Mouse (Mus musculus): ENCODE measurements around the gene Lamb1. TPM values are rescaled to one million over a fixed set of nuclear protein-coding genes. Genes with fewer than 3 reads are reported as not detected.

Gene Lamb1
- polyA plus RNA-seq, 1 experiment from 2014 or later, result 174 TPM

DNA sequence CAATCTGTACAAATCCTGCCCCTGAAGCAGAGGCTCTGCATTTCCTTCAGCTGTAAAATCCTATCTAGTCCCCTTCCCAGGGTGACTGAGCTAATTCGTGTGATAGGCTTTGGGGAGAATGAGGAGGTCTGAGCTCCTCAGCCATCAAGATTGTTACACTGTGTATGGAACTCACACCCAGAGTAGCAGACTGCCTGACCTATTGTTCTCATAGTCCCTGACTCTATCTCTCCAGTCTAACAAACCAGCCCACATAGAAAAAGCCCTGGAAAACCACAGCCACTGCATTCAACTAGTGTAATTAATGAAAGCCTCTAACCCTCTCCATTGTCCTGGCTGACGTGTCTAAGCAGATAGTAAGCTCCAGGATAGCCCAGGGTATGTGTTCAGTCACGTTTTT, 18.4 kb upstream of the Lamb1 start:
- 59% methylated on average over 3 of the region's 3 CpGs for WGBS
- Histone ChIP-seq H3K27me3 (ENCODE audit: insufficient read depth, low read length) (no peaks in the 10 kb centered on the region), H3K27ac (ENCODE audit: low read length) (no peak overlapping the region; the same call in 1 of the 2 replicates), H3K36me3 (ENCODE audit: insufficient read depth, low read length) (no peaks in the 10 kb centered on the region), H3K4me1 (ENCODE audit: insufficient read depth, low read length) (peaks cover 28% of the 10 kb centered on the region), H3K4me2 (replicated peaks; ENCODE audit: low read depth, low read length) (no peak overlapping the region), H3K9me3 (ENCODE audit: low read length) (no peaks in the 10 kb centered on the region), H3K9ac (replicated peaks; ENCODE audit: low read length) (no peak overlapping the region), H3K4me3 (ENCODE audit: low read length) (no peak overlapping the region)
- ATAC-seq (ENCODE audit: low FRiP score, low TSS enrichment), result no peak

DNA sequence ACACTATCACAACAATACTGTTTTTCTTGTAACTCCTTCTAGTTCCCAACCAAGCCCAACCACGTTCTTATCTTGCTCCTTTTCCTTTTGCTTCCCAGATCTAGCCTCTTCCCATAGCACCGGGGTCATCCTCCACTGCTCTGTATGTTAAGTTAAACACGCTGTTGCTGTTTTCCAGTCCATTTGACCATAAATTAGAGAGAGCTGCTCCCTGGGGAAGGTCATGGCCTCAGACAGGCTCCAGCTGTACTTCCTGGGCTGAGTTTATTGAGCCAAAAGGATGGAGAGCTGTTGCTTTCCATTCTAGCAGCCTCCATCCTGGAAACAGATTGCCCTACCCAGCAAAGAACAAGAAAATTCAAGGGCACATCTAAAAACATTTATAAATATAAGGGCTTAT, 16.9 kb upstream of the Lamb1 start:
- Histone ChIP-seq H3K27me3 (ENCODE audit: insufficient read depth, low read length) (no peaks in the 10 kb centered on the region), H3K4me1 (ENCODE audit: insufficient read depth, low read length) (peaks cover 33% of the 10 kb centered on the region), H3K9ac (replicated peaks; ENCODE audit: low read length) (no peak overlapping the region), H3K9me3 (ENCODE audit: low read length) (no peaks in the 10 kb centered on the region), H3K4me2 (replicated peaks; ENCODE audit: low read depth, low read length) (no peak overlapping the region; the same call in 1 of the 2 replicates), H3K27ac (ENCODE audit: low read length) (peak overlapping the region; percentile 73), H3K4me3 (ENCODE audit: low read length) (no peak overlapping the region), H3K36me3 (ENCODE audit: insufficient read depth, low read length) (no peaks in the 10 kb centered on the region)
- 3% methylated on average over 3 of the region's 3 CpGs for whole genome bisulfite sequencing
- peak; percentile 89 for ATAC-seq (ENCODE audit: low FRiP score, low TSS enrichment)

DNA sequence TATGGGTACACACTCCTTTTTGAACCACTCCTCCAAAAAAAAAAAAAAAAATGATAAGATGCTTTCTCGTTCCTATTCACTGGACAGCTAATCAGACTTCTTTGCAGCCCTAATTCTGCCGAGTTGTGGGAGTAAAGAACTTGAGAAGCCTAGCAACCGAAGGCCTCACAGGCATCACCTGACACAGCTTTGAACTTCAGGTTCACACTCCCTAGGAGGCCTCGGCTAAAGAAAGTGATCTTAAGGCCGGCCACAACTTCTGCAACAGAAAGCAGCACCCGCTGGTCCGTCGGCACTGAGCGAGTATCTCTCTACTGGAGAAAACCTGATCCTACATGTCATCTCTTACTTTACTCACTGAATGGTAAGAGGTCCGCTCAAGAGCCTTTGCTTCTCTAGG, 16.4 kb upstream of the Lamb1 start:
- H3K4me3 ChIP-seq (ENCODE audit: low read length), result no peak overlapping the region
- no peaks in the 10 kb centered on the region for H3K27me3 ChIP-seq (ENCODE audit: insufficient read depth, low read length)
- peaks cover 33% of the 10 kb centered on the region for H3K4me1 ChIP-seq (ENCODE audit: insufficient read depth, low read length)
- peak overlapping the region; percentile 5; the same call in 1 of the 2 replicates for H3K4me2 ChIP-seq (replicated peaks; ENCODE audit: low read depth, low read length)
- H3K9me3 ChIP-seq (ENCODE audit: low read length), result no peaks in the 10 kb centered on the region
- 14% methylated on average over 10 of the region's 10 CpGs for WGBS
- H3K36me3 ChIP-seq (ENCODE audit: insufficient read depth, low read length), result no peaks in the 10 kb centered on the region
- peak; percentile 73 for ATAC-seq (ENCODE audit: low FRiP score, low TSS enrichment)
- H3K27ac ChIP-seq (ENCODE audit: low read length), result peak overlapping the region; percentile 73
- no peak overlapping the region for H3K9ac ChIP-seq (replicated peaks; ENCODE audit: low read length)

DNA sequence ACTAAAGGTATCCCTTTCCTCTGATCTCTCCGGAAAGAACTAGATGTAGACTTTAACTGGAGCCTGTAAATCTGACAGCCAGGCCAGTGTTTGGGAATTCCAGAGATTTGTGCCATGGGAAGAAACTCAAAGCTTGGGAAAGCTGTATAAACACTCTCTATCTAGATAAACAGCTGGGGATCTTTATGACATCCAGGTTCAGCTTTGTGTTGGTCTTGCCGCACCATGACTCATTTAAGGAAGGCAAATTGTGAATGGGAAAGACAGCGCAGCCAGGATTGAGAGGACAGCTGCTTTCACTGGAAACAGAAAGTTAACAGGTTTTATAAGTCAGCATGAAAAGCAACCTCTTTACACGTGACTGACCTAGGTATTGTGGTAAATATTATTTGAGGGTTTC, 12.8 kb upstream of the Lamb1 start:
- H3K4me1 ChIP-seq (ENCODE audit: insufficient read depth, low read length), result peaks cover 35% of the 10 kb centered on the region
- ATAC-seq (ENCODE audit: low FRiP score, low TSS enrichment), result no peak
- no peak overlapping the region for H3K9ac ChIP-seq (replicated peaks; ENCODE audit: low read length)
- WGBS, result 35% methylated on average over 4 of the region's 4 CpGs
- H3K27ac ChIP-seq (ENCODE audit: low read length), result no peak overlapping the region; the same call in 1 of the 2 replicates
- H3K36me3 ChIP-seq (ENCODE audit: insufficient read depth, low read length), result no peaks in the 10 kb centered on the region
- no peaks in the 10 kb centered on the region for H3K9me3 ChIP-seq (ENCODE audit: low read length)
- no peaks in the 10 kb centered on the region for H3K27me3 ChIP-seq (ENCODE audit: insufficient read depth, low read length)
- no peak overlapping the region for H3K4me2 ChIP-seq (replicated peaks; ENCODE audit: low read depth, low read length)
- H3K4me3 ChIP-seq (ENCODE audit: low read length), result no peak overlapping the region

DNA sequence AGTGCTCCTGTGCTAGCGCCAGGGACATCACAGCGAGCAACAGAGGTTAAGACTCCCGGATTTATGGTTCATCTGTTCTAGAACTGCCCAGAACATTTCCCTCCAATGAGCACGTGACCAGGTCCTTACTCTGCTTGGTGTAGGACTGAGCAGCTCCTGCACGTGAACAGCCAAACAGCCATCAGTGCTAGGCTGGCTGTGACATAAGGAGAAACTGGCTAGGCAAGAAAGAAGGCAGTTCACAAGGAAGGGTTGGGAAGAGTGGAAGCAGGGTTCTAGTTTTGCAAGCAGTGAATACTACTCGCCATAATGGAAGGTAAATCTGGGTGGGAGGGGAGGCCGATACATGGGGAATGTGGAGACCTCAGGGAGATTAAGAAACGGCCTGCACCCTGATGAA, 10.1 kb upstream of the Lamb1 start:
- Histone ChIP-seq H3K9me3 (ENCODE audit: low read length) (no peaks in the 10 kb centered on the region), H3K27me3 (ENCODE audit: insufficient read depth, low read length) (no peaks in the 10 kb centered on the region), H3K4me2 (replicated peaks; ENCODE audit: low read depth, low read length) (no peak overlapping the region), H3K9ac (replicated peaks; ENCODE audit: low read length) (no peak overlapping the region), H3K4me3 (ENCODE audit: low read length) (no peak overlapping the region), H3K4me1 (ENCODE audit: insufficient read depth, low read length) (peaks cover 16% of the 10 kb centered on the region), H3K27ac (ENCODE audit: low read length) (0 out of 2 replicates have a peak overlapping the region, but pooled peaks have one; percentile 30), H3K36me3 (ENCODE audit: insufficient read depth, low read length) (no peaks in the 10 kb centered on the region)
- WGBS, result 75% methylated on average over 8 of the region's 8 CpGs
- ATAC-seq (ENCODE audit: low FRiP score, low TSS enrichment), result peak; percentile 50; the same call in 1 of the 2 replicates

DNA sequence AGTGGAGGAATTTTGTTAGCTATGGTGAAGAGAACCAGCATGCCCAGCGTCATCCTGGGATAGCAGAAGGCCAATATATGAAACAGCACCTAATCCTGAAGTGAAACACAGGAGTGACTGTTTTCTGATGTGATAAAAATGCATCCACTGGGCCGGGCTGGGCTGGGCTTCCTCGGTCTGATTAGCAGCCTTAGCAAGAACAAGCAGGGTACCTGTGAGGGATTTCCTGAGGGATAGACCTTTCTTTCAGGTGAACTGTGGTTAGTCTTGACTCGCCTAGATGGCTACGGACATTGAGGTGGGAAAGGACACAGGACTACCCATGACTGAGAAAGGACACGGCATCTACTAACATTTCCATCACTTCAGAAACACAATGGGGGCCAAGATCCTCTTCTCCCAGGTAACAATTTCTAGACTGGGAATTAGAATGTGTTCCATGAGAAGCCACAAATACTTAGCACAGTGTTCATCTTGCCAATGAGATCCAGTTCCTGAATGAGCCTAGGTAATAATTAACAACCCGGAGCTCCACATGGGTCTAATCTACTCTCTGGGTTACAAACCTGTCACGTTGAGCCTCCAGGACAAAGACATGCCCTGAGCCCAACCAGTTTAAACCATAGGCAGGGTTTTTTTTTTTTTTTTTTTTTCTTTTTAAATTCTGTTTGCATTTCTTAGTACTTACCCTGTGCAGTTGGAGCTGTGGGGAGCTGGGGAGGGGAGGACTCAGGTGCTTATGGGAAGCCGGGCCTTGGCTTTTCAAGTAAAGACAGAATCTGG, 8.7 kb upstream of the Lamb1 start:
- H3K4me3 ChIP-seq (ENCODE audit: low read length), result no peak overlapping the region
- H3K9ac ChIP-seq (replicated peaks; ENCODE audit: low read length), result 0 out of 2 replicates have a peak overlapping the region, but pooled peaks have one; percentile 6
- peak; percentile 95 for ATAC-seq (ENCODE audit: low FRiP score, low TSS enrichment)
- no peaks in the 10 kb centered on the region for H3K36me3 ChIP-seq (ENCODE audit: insufficient read depth, low read length)
- no peaks in the 10 kb centered on the region for H3K9me3 ChIP-seq (ENCODE audit: low read length)
- H3K27ac ChIP-seq (ENCODE audit: low read length), result peak overlapping the region; percentile 87
- no peak overlapping the region for H3K4me2 ChIP-seq (replicated peaks; ENCODE audit: low read depth, low read length)
- H3K27me3 ChIP-seq (ENCODE audit: insufficient read depth, low read length), result no peaks in the 10 kb centered on the region
- H3K4me1 ChIP-seq (ENCODE audit: insufficient read depth, low read length), result peaks cover 16% of the 10 kb centered on the region
- 54% methylated on average over 9 of the region's 9 CpGs for WGBS

DNA sequence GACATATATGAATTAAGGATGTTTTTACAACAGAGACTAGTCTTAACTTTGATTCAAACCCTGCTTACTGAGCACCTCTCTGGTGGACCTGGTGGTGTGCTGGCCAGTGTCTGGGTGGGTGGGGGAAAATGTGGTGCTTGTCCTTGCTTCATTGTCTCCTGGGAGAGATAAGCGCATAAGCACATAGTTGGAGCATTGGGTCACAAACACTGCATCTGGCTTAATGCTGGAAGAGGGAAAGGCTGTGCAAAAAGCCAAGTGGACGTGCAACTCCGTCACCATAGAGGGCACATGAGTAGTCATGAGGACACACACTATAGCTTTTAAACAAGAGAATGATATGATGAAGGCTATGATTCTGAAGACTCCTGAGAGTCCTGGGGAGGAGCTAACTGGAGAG, 3.2 kb upstream of the Lamb1 start:
- Histone ChIP-seq H3K4me3 (ENCODE audit: low read length) (no peak overlapping the region), H3K4me1 (ENCODE audit: insufficient read depth, low read length) (peaks cover 28% of the 10 kb centered on the region), H3K27ac (ENCODE audit: low read length) (no peak overlapping the region), H3K4me2 (replicated peaks; ENCODE audit: low read depth, low read length) (no peak overlapping the region), H3K36me3 (ENCODE audit: insufficient read depth, low read length) (0 out of 2 replicates have a peak, but pooled peaks cover 3% of the 10 kb centered on the region), H3K9me3 (ENCODE audit: low read length) (no peaks in the 10 kb centered on the region), H3K27me3 (ENCODE audit: insufficient read depth, low read length) (no peaks in the 10 kb centered on the region), H3K9ac (replicated peaks; ENCODE audit: low read length) (no peak overlapping the region)
- ATAC-seq (ENCODE audit: low FRiP score, low TSS enrichment), result no peak
- 79% methylated on average over 3 of the region's 3 CpGs for WGBS

DNA sequence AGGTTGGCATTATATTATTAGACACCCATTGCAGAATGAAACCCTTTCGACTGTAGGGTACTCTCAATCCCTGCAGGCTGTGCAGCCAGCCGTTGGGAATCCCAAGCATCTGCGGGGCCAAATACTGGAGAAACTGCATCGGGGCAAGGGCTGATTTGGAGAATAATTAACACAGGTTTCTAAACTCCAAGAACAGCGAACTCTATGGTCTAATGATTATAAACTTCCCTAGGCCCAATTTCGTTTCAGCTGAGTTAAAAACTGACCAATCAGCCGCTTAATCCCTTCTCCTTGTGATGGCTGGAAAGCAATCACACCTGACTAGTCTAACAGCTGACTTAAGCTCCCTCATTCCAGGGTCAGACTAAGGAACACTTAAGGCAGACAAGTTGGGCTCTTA, 1.1 kb upstream of the Lamb1 start:
- 31% methylated on average over 7 of the region's 7 CpGs for WGBS
- ATAC-seq (ENCODE audit: low FRiP score, low TSS enrichment), result peak; percentile 55
- Histone ChIP-seq H3K27me3 (ENCODE audit: insufficient read depth, low read length) (no peaks in the 10 kb centered on the region), H3K4me2 (replicated peaks; ENCODE audit: low read depth, low read length) (peak overlapping the region; percentile 78), H3K4me3 (ENCODE audit: low read length) (peak overlapping the region; percentile 86), H3K9me3 (ENCODE audit: low read length) (no peaks in the 10 kb centered on the region), H3K9ac (replicated peaks; ENCODE audit: low read length) (peak overlapping the region; percentile 94; the same call in 1 of the 2 replicates), H3K4me1 (ENCODE audit: insufficient read depth, low read length) (peaks cover 48% of the 10 kb centered on the region), H3K27ac (ENCODE audit: low read length) (peak overlapping the region; percentile 98), H3K36me3 (ENCODE audit: insufficient read depth, low read length) (peaks cover 14% of the 10 kb centered on the region)

DNA sequence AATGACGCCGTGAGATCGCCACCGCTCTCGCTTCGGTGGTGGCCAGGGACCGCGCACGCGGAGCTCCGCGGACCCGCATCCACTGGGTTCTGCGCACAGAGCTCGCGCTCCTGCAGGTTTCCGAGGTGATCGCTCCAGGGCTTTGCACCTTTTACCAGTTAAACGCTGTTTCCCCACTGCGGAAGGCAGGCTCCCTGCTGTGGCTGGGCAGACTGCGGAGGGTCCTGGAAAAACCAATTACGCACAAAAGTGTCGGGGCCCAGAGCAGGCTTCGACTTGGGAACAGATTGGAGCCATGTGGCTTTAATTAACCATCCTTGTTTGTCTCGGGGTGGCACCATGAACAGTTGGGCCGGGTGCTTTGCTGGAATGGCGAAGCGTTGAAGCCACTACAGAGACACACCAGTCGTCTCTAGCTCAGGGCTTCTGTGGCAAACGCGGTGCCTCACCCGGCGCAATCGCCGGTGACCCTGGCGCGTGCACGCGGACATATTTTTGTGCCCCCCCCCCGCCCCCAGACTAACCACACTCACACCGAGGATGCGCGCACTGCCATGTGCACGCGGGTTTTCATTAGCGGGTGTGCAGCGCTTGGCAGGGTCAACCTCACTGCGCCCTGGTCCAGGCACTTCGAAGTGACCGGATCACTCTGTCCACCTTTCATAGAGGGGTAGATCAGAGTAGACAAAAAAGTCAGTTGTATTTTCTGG, 843 bp downstream of the Lamb1 start:
- Histone ChIP-seq H3K36me3 (ENCODE audit: insufficient read depth, low read length) (peaks cover 23% of the 10 kb centered on the region), H3K9me3 (ENCODE audit: low read length) (no peaks in the 10 kb centered on the region), H3K27ac (ENCODE audit: low read length) (peak overlapping the region; percentile 98), H3K4me1 (ENCODE audit: insufficient read depth, low read length) (peaks cover 68% of the 10 kb centered on the region), H3K4me2 (replicated peaks; ENCODE audit: low read depth, low read length) (peak overlapping the region; percentile 78), H3K9ac (replicated peaks; ENCODE audit: low read length) (peak overlapping the region; percentile 94), H3K4me3 (ENCODE audit: low read length) (peak overlapping the region; percentile 86), H3K27me3 (ENCODE audit: insufficient read depth, low read length) (no peaks in the 10 kb centered on the region)
- WGBS, result under 1% methylated on average over 50 of the region's 50 CpGs
- peak; percentile 10; the same call in 1 of the 2 replicates for ATAC-seq (ENCODE audit: low FRiP score, low TSS enrichment)

DNA sequence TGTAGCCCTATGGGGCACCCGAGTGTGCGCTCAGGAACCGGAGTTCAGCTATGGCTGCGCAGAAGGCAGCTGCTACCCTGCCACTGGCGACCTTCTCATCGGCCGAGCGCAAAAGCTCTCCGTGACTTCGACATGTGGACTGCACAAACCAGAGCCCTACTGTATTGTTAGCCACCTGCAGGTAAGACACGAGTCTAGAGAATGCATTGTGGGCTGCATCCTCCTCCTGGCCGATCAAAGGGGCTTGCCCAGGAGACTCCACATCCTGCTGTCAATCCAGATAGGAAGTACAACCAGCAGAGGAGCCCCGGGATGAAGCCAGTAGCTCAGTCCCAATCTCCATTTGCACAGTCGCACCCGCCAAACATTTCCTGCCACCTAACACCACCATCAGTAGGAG, 1.7 kb downstream of the Lamb1 start:
- peaks cover 76% of the 10 kb centered on the region for H3K4me1 ChIP-seq (ENCODE audit: insufficient read depth, low read length)
- H3K27ac ChIP-seq (ENCODE audit: low read length), result peak overlapping the region; percentile 98
- peak overlapping the region; percentile 94 for H3K9ac ChIP-seq (replicated peaks; ENCODE audit: low read length)
- peaks cover 25% of the 10 kb centered on the region for H3K36me3 ChIP-seq (ENCODE audit: insufficient read depth, low read length)
- 3% methylated on average over 15 of the region's 15 CpGs for WGBS
- ATAC-seq (ENCODE audit: low FRiP score, low TSS enrichment), result no peak
- H3K9me3 ChIP-seq (ENCODE audit: low read length), result no peaks in the 10 kb centered on the region
- H3K27me3 ChIP-seq (ENCODE audit: insufficient read depth, low read length), result no peaks in the 10 kb centered on the region
- peak overlapping the region; percentile 78 for H3K4me2 ChIP-seq (replicated peaks; ENCODE audit: low read depth, low read length)
- H3K4me3 ChIP-seq (ENCODE audit: low read length), result peak overlapping the region; percentile 86
